Mouse (Mus musculus): ENCODE results near the gene Nup107. TPM values are rescaled to one million over a fixed set of nuclear protein-coding genes. Genes with fewer than 3 reads are reported as not detected.

Gene Nup107
- polyA plus RNA-seq, 1 experiment = 15.0 TPM

DNA sequence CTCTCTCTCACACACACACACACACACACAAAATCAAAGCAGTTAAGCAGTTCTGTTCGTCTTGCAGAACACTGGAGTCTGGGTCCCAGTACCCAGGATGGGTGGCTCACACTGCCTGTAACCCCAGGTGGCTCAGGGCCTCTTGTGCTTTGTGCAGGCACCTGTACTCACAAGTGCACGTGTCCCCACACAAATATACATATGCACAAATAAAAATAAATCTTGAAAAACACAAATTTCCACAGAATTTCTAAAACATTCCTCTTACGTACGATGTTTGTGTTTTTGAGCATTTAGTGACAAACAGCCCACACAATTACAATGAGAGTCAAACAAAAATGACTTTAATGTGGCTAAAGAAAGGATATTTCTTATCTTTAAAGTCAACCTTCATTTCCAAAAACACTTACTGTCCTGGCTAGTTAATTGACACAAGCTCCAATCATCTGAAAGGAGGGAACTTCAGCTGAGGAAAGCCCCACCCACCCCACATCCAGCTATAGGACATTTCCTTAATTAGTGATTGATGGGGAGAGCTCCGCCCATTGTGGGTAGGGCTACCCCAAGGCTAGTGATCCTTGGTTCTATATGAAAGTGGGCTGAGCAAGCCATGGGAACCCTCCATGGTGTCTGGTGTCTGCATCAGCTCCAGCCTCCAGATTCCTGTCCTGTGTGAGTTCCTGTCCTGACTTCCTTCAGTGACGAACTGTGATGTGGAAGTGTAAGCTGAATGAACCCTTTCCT is 16.9 kb downstream of the Nup107 start:
- WGBS = 93% methylated on average over 6 of the region's 6 CpGs
- no peaks in the 10 kb centered on the region for H3K27me3 ChIP-seq (ENCODE audit: control insufficient read depth, insufficient read depth, low read length)
- no peak overlapping the region for H3K27ac ChIP-seq (ENCODE audit: insufficient read depth, low read length)
- TF ChIP-seq CTCF (IDR thresholded peaks at IDR 0.05; ENCODE audit: borderline replicate concordance, insufficient read depth, low read depth, low read length) (no peak), POLR2A (IDR thresholded peaks at IDR 0.05; ENCODE audit: borderline replicate concordance, insufficient read depth, low read length) (no peak)
- H3K4me3 ChIP-seq (replicated peaks; ENCODE audit: insufficient read depth, low read depth, low read length) = no peak overlapping the region
- no peak for DNase-seq
- H3K4me1 ChIP-seq (ENCODE audit: control insufficient read depth, insufficient read depth, low read length) = no peaks in the 10 kb centered on the region

DNA sequence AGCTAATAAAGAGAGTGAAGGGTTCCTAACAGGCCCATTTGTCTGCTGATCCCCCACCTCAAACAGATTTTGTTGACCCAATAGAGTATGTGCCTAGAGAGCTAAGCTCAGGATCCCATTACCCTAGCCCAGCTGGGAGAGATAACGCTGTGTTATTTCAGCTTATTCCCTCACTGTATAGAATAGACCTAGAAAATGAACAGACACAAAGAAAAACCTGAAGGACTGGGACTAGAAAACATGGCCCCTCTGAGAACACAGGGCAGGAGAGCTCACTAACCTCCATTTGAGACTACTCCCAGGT is 17.7 kb downstream of the Nup107 start:
- H3K4me1 ChIP-seq (ENCODE audit: control insufficient read depth, insufficient read depth, low read length) = no peaks in the 10 kb centered on the region
- H3K27me3 ChIP-seq (ENCODE audit: control insufficient read depth, insufficient read depth, low read length) = no peaks in the 10 kb centered on the region
- no peak overlapping the region for H3K4me3 ChIP-seq (replicated peaks; ENCODE audit: insufficient read depth, low read depth, low read length)
- 97% methylated on average over 1 of the region's 1 CpGs for WGBS
- no peak for DNase-seq
- TF ChIP-seq CTCF (IDR thresholded peaks at IDR 0.05; ENCODE audit: borderline replicate concordance, insufficient read depth, low read depth, low read length) (no peak), POLR2A (IDR thresholded peaks at IDR 0.05; ENCODE audit: borderline replicate concordance, insufficient read depth, low read length) (no peak)
- no peak overlapping the region for H3K27ac ChIP-seq (ENCODE audit: insufficient read depth, low read length)

- TF ChIP-seq POLR2A (IDR thresholded peaks at IDR 0.05; ENCODE audit: borderline replicate concordance, insufficient read depth, low read length) (no peak), CTCF (IDR thresholded peaks at IDR 0.05; ENCODE audit: borderline replicate concordance, insufficient read depth, low read depth, low read length) (no peak)
- Histone ChIP-seq H3K4me1 (ENCODE audit: control insufficient read depth, insufficient read depth, low read length) (no peaks in the 10 kb centered on the region), H3K4me3 (replicated peaks; ENCODE audit: insufficient read depth, low read depth, low read length) (no peak overlapping the region), H3K27me3 (ENCODE audit: control insufficient read depth, insufficient read depth, low read length) (no peaks in the 10 kb centered on the region), H3K27ac (ENCODE audit: insufficient read depth, low read length) (no peak overlapping the region)
- no peak for DNase-seq
- 92% methylated on average over 22 of the region's 22 CpGs for WGBS
Measured at GRCm38 (mm10) chr10:117774011-117774816, 18.3 kb downstream of the Nup107 start.

GRCm38 (mm10) chr10:117773106-117773720 is 19.3 kb downstream of the Nup107 start:
- Histone ChIP-seq H3K27me3 (ENCODE audit: control insufficient read depth, insufficient read depth, low read length) (no peaks in the 10 kb centered on the region), H3K4me1 (ENCODE audit: control insufficient read depth, insufficient read depth, low read length) (no peaks in the 10 kb centered on the region), H3K4me3 (replicated peaks; ENCODE audit: insufficient read depth, low read depth, low read length) (no peak overlapping the region), H3K27ac (ENCODE audit: insufficient read depth, low read length) (no peak overlapping the region)
- WGBS = 95% methylated on average over 7 of the region's 7 CpGs
- DNase-seq = no peak
- TF ChIP-seq POLR2A (IDR thresholded peaks at IDR 0.05; ENCODE audit: borderline replicate concordance, insufficient read depth, low read length) (no peak), CTCF (IDR thresholded peaks at IDR 0.05; ENCODE audit: borderline replicate concordance, insufficient read depth, low read depth, low read length) (no peak)

GRCm38 (mm10) chr10:117772364-117773105 is 20.0 kb downstream of the Nup107 start:
- no peak overlapping the region for H3K4me3 ChIP-seq (replicated peaks; ENCODE audit: insufficient read depth, low read depth, low read length)
- no peak overlapping the region for H3K27ac ChIP-seq (ENCODE audit: insufficient read depth, low read length)
- no peak for TF ChIP-seq CTCF (IDR thresholded peaks at IDR 0.05; ENCODE audit: borderline replicate concordance, insufficient read depth, low read depth, low read length)
- no peaks in the 10 kb centered on the region for H3K27me3 ChIP-seq (ENCODE audit: control insufficient read depth, insufficient read depth, low read length)
- no peaks in the 10 kb centered on the region for H3K4me1 ChIP-seq (ENCODE audit: control insufficient read depth, insufficient read depth, low read length)
- no peak for DNase-seq
- WGBS = 81% methylated on average over 17 of the region's 17 CpGs

DNA sequence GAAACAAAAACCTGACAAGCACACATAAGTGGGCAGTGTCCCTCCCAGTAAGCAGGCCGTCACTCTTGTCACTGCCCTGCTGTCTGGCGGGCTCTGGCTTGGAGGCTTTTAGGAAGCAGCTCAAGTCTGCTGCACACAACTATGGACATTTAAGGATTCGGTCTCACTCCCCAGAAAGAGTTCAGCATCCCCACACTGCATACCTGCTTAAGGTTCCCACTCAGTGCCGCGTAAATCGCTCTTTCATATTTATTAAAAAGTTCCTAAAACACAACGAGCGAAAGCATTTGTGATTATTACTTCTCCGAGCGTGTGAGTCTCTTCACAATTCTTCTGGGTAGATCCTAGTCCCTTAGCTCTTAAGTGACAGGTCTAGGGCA is 21.4 kb downstream of the Nup107 start:
- no peaks in the 10 kb centered on the region for H3K27me3 ChIP-seq (ENCODE audit: control insufficient read depth, insufficient read depth, low read length)
- WGBS = 94% methylated on average over 10 of the region's 10 CpGs
- no peak overlapping the region for H3K4me3 ChIP-seq (replicated peaks; ENCODE audit: insufficient read depth, low read depth, low read length)
- TF ChIP-seq CTCF (IDR thresholded peaks at IDR 0.05; ENCODE audit: borderline replicate concordance, insufficient read depth, low read depth, low read length) (no peak), POLR2A (IDR thresholded peaks at IDR 0.05; ENCODE audit: borderline replicate concordance, insufficient read depth, low read length) (no peak)
- no peak for DNase-seq
- H3K4me1 ChIP-seq (ENCODE audit: control insufficient read depth, insufficient read depth, low read length) = no peaks in the 10 kb centered on the region
- no peak overlapping the region for H3K27ac ChIP-seq (ENCODE audit: insufficient read depth, low read length)

DNA sequence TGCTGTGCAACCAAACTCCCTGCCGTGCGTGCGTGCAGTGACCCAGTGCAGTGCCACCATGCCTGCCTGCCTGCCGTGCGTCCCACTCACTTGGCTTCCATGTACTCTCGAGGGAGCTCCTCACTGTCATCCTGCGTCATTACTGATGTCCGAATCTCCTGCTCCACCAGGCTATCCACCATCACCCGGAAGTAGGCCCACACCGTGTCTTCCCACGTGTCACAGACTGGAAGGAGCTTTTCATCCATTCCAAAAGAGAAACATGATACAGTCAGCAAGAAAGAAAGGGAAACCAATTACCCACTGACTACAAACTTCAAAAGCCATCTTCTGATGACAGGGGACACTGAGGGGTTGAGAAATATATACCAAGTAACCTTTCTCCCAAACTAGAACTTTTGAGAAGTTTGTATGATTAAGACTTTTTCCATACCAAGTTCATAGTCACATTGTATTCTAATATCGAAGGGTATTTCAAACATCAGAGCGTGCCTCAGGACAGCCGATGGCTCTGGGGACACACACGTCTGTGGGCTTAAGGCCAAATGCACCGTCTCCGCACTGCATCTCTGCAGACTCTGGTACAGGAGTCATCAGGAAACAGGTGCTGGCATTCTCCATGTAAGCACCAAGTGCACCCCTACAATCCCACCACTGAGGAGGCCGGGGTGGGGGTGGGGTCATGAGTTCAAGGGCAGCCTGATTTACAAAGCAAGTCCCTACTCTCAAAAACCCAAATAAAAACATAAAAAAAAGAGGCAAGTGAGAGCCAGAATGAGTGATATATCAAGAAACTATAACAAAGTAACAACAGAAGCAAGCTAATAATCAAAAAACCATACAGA is 22.0 kb downstream of the Nup107 start:
- no peak overlapping the region for H3K27ac ChIP-seq (ENCODE audit: insufficient read depth, low read length)

More for the DNA sequence above, 22.0 kb downstream of the Nup107 start:
- Histone ChIP-seq H3K4me1 (ENCODE audit: control insufficient read depth, insufficient read depth, low read length) (no peaks in the 10 kb centered on the region), H3K4me3 (replicated peaks; ENCODE audit: insufficient read depth, low read depth, low read length) (no peak overlapping the region), H3K27me3 (ENCODE audit: control insufficient read depth, insufficient read depth, low read length) (no peaks in the 10 kb centered on the region)
- TF ChIP-seq CTCF (IDR thresholded peaks at IDR 0.05; ENCODE audit: borderline replicate concordance, insufficient read depth, low read depth, low read length) (no peak), POLR2A (IDR thresholded peaks at IDR 0.05; ENCODE audit: borderline replicate concordance, insufficient read depth, low read length) (no peak)
- 76% methylated on average over 18 of the region's 18 CpGs for WGBS
- no peak for DNase-seq

Data from cerebellum, adult 2 months (tissue).